Mouse (Mus musculus) myocyte (in vitro differentiated cells): ENCODE results near the gene Slc39a8. TPM values are rescaled to one million over a fixed set of nuclear protein-coding genes. Genes with fewer than 3 reads are reported as not detected.

ENCODE experiments used
- H3K27me3 ChIP-seq: one replicate; pipeline ENCODE4 v1.6.1; 2011; ENCODE audit not compliant: control insufficient read depth, insufficient read depth, insufficient read length
- H3K36me3 ChIP-seq: one replicate; pipeline ENCODE4 v1.6.1; 2011; ENCODE audit not compliant: control insufficient read depth, insufficient read depth
- H3K4me2 ChIP-seq: one replicate; pipeline ENCODE4 v1.6.1; 2011; ENCODE audit warnings: low read depth, control low read depth
- H3K4me3 ChIP-seq: one replicate; pipeline ENCODE4 v1.5.1; 2011; ENCODE audit warnings: mild to moderate bottlenecking, control low read depth, moderate library complexity
- H3K79me2 ChIP-seq: one replicate; pipeline ENCODE4 v1.6.1; 2011; ENCODE audit not compliant: control insufficient read depth, insufficient read depth
- H3ac ChIP-seq: one replicate; pipeline ENCODE4 v1.6.1; 2011; ENCODE audit not compliant: control insufficient read depth, insufficient read length
- CEBPB ChIP-seq: IDR thresholded peaks from 2 replicates; pipeline ENCODE4 v1.6.1; 2011; ENCODE audit warnings: mild to moderate bottlenecking, moderate library complexity; ENCODE audit not compliant: poor library complexity, insufficient read depth, severe bottlenecking
- E2F4 ChIP-seq: IDR thresholded peaks from one replicate; pipeline ENCODE4 v1.6.1; 2011; ENCODE audit warnings: mild to moderate bottlenecking, control low read depth, moderate library complexity; ENCODE audit not compliant: insufficient read depth
- MAX ChIP-seq: IDR thresholded peaks from one replicate; pipeline ENCODE4 v1.6.1; 2011; ENCODE audit warnings: low read depth, mild to moderate bottlenecking, control low read depth
- MYOD1 ChIP-seq, 3 experiments: IDR thresholded peaks; one replicate each; pipeline ENCODE4 v1.6.1; 2011; ENCODE audit warnings: control low read depth in 2 of 3, low read depth in 2 of 3, mild to moderate bottlenecking in 2 of 3, moderate library complexity in 1 of 3; ENCODE audit not compliant: insufficient read length in 2 of 3, control insufficient read depth in 1 of 3
- MYOG ChIP-seq, 3 experiments: IDR thresholded peaks; one replicate each; pipeline ENCODE4 v1.6.1; 2011; ENCODE audit warnings: control low read depth in 2 of 3, low read depth in 2 of 3, mild to moderate bottlenecking in 2 of 3; ENCODE audit not compliant: insufficient read length in 2 of 3, control insufficient read depth in 1 of 3, insufficient read depth in 1 of 3
- POLR2A ChIP-seq: IDR thresholded peaks from one replicate; pipeline ENCODE4 v1.6.1; 2011; ENCODE audit warnings: low read depth, mild to moderate bottlenecking, control low read depth, moderate library complexity; ENCODE audit not compliant: insufficient read length
- POLR2AphosphoS2 ChIP-seq: IDR thresholded peaks from one replicate; pipeline ENCODE4 v1.6.1; 2011; ENCODE audit warnings: low read depth, control low read depth; ENCODE audit not compliant: insufficient read length
- REST ChIP-seq: IDR thresholded peaks from one replicate; pipeline ENCODE4 v1.6.1; 2011; ENCODE audit warnings: mild to moderate bottlenecking, control low read depth, moderate library complexity; ENCODE audit not compliant: insufficient read depth, insufficient read length
- SRF ChIP-seq: IDR thresholded peaks from one replicate; pipeline ENCODE4 v1.6.1; 2011; ENCODE audit warnings: low read depth; ENCODE audit not compliant: control insufficient read depth, insufficient read length
- TCF12 ChIP-seq: IDR thresholded peaks from one replicate; pipeline ENCODE4 v1.6.1; 2011; ENCODE audit warnings: mild to moderate bottlenecking, control low read depth; ENCODE audit not compliant: poor library complexity, insufficient read depth, severe bottlenecking
- TCF3 ChIP-seq: IDR thresholded peaks from one replicate; pipeline ENCODE4 v1.6.1; 2011; ENCODE audit warnings: low read depth, control low read depth; ENCODE audit not compliant: insufficient read length
- USF1 ChIP-seq: IDR thresholded peaks from one replicate; pipeline ENCODE4 v1.6.1; 2011; ENCODE audit warnings: low read depth, mild to moderate bottlenecking, control low read depth, moderate library complexity
- polyA plus RNA-seq: library from polyadenylated mRNA; unstranded; fragments of >200 nt; fragmentation: generic; extraction: Trizol; gene quantifications from one replicate; pipeline ENCODE4 v1.2.1, GENCODE M21; 2012; ENCODE audit warnings: missing spikeins

Gene Slc39a8
- polyA plus RNA-seq, 1 experiment: 0.96 TPM

- H3ac ChIP-seq: no peak overlapping the region
- TF ChIP-seq POLR2AphosphoS2: no peak
- TF ChIP-seq POLR2A: no peak
- no peak for TF ChIP-seq MAX
- no peak for TF ChIP-seq MYOD1 (IDR thresholded peaks at IDR 0.05; ENCODE audit: control insufficient read depth in 1 of 3, insufficient read length in 2 of 3, low read depth in 2 of 3)
- TF ChIP-seq E2F4: no peak
- no peak for TF ChIP-seq USF1
- TF ChIP-seq TCF3: no peak
- no peak for TF ChIP-seq TCF12
- no peak for TF ChIP-seq CEBPB
- TF ChIP-seq MYOG (IDR thresholded peaks at IDR 0.05; ENCODE audit: control insufficient read depth in 1 of 3, insufficient read depth in 1 of 3, insufficient read length in 2 of 3, low read depth in 2 of 3): no peak
- TF ChIP-seq REST: no peak
- no peak for TF ChIP-seq SRF
- H3K27me3 ChIP-seq: no peaks in the 10 kb centered on the region
- no peak overlapping the region for H3K4me3 ChIP-seq
- H3K36me3 ChIP-seq: no peaks in the 10 kb centered on the region
- no peak overlapping the region for H3K4me2 ChIP-seq
- no peaks in the 10 kb centered on the region for H3K79me2 ChIP-seq
Observed at GRCm38 (mm10) chr3:135862804-135863203, 37.7 kb downstream of the Slc39a8 start.

DNA sequence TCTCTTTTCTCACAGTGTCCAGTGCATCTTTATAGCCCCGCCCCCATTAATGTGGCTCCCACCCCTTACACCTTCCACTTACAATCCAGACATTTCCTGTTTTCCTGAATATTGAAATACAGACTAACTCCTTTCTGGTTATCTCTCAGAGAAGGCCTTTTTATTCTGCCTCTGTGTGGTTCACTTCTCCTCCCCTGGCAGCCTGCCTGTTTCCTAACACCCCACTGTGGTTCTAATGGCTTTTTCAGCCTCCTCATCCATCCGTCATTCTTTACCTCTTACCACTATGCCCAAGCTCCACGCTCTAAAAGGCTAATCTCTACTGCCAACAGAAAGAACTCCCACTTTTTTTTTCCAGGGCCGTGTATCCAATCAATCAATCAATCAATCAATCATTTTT lies 44.0 kb downstream of the Slc39a8 start:
- H3K4me3 ChIP-seq: no peak overlapping the region
- TF ChIP-seq TCF3 (no peak), SRF (no peak), REST (no peak)
- H3K36me3 ChIP-seq: no peaks in the 10 kb centered on the region
- H3ac ChIP-seq: no peak overlapping the region
- no peaks in the 10 kb centered on the region for H3K79me2 ChIP-seq
- no peak overlapping the region for H3K4me2 ChIP-seq
- H3K27me3 ChIP-seq: no peaks in the 10 kb centered on the region

DNA sequence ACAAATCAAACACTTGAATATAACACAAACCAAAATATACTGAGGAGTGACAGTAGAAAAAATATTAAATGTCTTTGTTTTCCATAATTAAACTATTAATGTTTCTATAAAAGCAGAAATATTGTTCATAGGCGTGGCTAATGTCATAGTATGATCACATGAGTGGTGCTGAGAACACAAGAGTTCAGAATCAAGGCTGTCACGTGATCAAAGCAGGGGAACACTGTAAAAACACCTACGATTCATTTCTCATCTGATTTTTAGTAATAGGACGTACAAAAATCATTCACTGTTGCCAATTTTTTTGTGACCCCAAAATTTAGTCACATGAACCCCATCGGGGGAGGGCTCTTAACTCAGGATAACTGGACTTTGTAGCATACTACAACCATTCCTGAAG lies 47.2 kb downstream of the Slc39a8 start:
- no peak for TF ChIP-seq SRF
- TF ChIP-seq POLR2AphosphoS2: no peak
- peak; percentile 29 for TF ChIP-seq USF1
- Histone ChIP-seq H3K79me2 (no peaks in the 10 kb centered on the region), H3K27me3 (no peaks in the 10 kb centered on the region), H3K4me2 (no peak overlapping the region), H3K4me3 (no peak overlapping the region), H3ac (no peak overlapping the region), H3K36me3 (no peaks in the 10 kb centered on the region)

DNA sequence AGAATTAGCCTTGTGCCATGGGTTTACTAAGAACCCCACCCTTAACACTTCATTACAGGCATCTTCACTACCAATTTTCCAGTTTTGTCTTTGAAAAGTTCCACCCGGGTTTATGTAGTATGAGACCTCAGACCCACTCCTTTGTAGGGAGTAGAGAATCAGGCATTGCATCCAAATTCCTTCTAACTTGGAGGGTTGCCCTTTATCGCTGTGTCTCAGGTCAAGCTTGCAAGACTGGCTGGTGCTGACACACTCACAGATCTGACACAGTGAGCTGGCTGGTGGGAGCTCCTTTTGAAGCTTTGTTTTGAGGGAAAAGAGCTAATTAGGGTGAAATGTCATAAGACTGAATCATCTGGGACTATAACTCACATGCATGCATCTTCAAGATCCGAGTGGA lies 48.5 kb downstream of the Slc39a8 start:
- Histone ChIP-seq H3K79me2 (no peaks in the 10 kb centered on the region), H3K4me2 (no peak overlapping the region)

GRCm38 (mm10) chr3:135878048-135878447 lies 53.0 kb downstream of the Slc39a8 start:
- Histone ChIP-seq H3K36me3 (no peaks in the 10 kb centered on the region), H3K27me3 (no peaks in the 10 kb centered on the region), H3K4me2 (no peak overlapping the region), H3K79me2 (no peaks in the 10 kb centered on the region), H3ac (no peak overlapping the region), H3K4me3 (no peak overlapping the region)
- TF ChIP-seq MYOD1 (IDR thresholded peaks at IDR 0.05; ENCODE audit: control insufficient read depth in 1 of 3, insufficient read length in 2 of 3, low read depth in 2 of 3) (no peak), MAX (no peak), SRF (no peak), TCF3 (no peak), MYOG (IDR thresholded peaks at IDR 0.05; ENCODE audit: control insufficient read depth in 1 of 3, insufficient read depth in 1 of 3, insufficient read length in 2 of 3, low read depth in 2 of 3) (no peak), TCF12 (no peak)

More for the DNA sequence above, 48.5 kb downstream of the Slc39a8 start:
- H3K36me3 ChIP-seq: no peaks in the 10 kb centered on the region
- H3K4me3 ChIP-seq: no peak overlapping the region
- H3K27me3 ChIP-seq: no peaks in the 10 kb centered on the region
- no peak overlapping the region for H3ac ChIP-seq
- TF ChIP-seq MYOG (IDR thresholded peaks at IDR 0.05; ENCODE audit: control insufficient read depth in 1 of 3, insufficient read depth in 1 of 3, insufficient read length in 2 of 3, low read depth in 2 of 3) (no peak), MYOD1 (IDR thresholded peaks at IDR 0.05; ENCODE audit: control insufficient read depth in 1 of 3, insufficient read length in 2 of 3, low read depth in 2 of 3) (no peak), TCF12 (no peak), MAX (no peak), USF1 (no peak), TCF3 (no peak), POLR2AphosphoS2 (no peak), REST (no peak), CEBPB (no peak), E2F4 (no peak), POLR2A (no peak), SRF (no peak)
